Mouse (Mus musculus): Measurements from ENCODE around the gene Dnase2a. TPM values are rescaled to one million over a fixed set of nuclear protein-coding genes. Genes with fewer than 3 reads are reported as not detected.
"Not testable (repeated sequence)": the region's sequence is repeated elsewhere in the genome, so short reads cannot be mapped to it uniquely, and the experiment has no call there.

The Dnase2a gene
- polyA plus RNA-seq, 1 experiment, result 9.0 TPM

DNA sequence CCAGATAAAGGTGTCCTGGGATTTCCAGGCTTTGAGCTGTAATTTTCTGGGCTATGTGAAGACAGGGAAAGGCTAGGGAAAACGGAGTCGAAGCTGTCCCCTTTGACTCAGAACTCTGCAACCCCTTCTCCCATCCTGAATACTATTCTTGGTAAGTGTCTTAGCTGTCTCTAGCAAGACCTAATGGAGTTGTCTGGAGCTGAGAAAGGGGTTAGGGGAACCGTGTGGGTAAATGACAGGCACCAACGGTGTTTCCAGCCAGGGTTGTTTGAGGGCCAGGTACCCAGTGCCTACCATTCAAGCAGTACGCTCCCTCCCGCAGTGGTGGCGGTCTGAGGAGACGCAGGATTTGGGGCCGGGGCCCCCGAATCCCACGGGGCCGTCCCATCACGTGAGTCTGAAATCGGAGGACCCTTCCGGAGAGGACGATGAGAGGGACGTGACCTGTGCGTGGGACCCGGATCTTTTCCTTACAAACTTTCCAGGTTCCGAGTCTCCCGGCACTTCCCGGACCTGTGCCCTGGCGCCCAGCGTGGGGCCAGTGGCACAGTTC, 5.9 kb upstream of the Dnase2a start:
- TF ChIP-seq FOSL1 (IDR thresholded peaks at IDR 0.05; ENCODE audit: insufficient read depth, low read length, poor library complexity, severe bottlenecking) (no peak), CEBPB (IDR thresholded peaks at IDR 0.05; ENCODE audit: low read depth) (no peak), MYOD1 (IDR thresholded peaks at IDR 0.05; ENCODE audit: control insufficient read depth, insufficient read length, low read depth) (no peak), USF1 (IDR thresholded peaks at IDR 0.05; ENCODE audit: low read depth) (no peak), MAX (IDR thresholded peaks at IDR 0.05) (no peak), MYOG (IDR thresholded peaks at IDR 0.05; ENCODE audit: control insufficient read depth, extremely low read depth, insufficient read length) (no peak), CTCF (IDR thresholded peaks at IDR 0.05; ENCODE audit: control insufficient read depth, insufficient read depth, insufficient read length) (no peak)
- peak overlapping the region; percentile 31 for H3K4me3 ChIP-seq (ENCODE audit: insufficient read depth, poor library complexity, severe bottlenecking)
- peaks cover 8% of the 10 kb centered on the region for H3K27me3 ChIP-seq (ENCODE audit: control insufficient read depth, insufficient read depth, insufficient read length)
- H3K79me2 ChIP-seq (ENCODE audit: control insufficient read depth, insufficient read depth), result no peaks in the 10 kb centered on the region
- no peaks in the 10 kb centered on the region for H3K79me3 ChIP-seq (ENCODE audit: low read depth)
- H3K36me3 ChIP-seq (ENCODE audit: control insufficient read depth, insufficient read depth), result no peaks in the 10 kb centered on the region
- H3ac ChIP-seq (ENCODE audit: control insufficient read depth, insufficient read length, low read depth), result peak overlapping the region; percentile 52

DNA sequence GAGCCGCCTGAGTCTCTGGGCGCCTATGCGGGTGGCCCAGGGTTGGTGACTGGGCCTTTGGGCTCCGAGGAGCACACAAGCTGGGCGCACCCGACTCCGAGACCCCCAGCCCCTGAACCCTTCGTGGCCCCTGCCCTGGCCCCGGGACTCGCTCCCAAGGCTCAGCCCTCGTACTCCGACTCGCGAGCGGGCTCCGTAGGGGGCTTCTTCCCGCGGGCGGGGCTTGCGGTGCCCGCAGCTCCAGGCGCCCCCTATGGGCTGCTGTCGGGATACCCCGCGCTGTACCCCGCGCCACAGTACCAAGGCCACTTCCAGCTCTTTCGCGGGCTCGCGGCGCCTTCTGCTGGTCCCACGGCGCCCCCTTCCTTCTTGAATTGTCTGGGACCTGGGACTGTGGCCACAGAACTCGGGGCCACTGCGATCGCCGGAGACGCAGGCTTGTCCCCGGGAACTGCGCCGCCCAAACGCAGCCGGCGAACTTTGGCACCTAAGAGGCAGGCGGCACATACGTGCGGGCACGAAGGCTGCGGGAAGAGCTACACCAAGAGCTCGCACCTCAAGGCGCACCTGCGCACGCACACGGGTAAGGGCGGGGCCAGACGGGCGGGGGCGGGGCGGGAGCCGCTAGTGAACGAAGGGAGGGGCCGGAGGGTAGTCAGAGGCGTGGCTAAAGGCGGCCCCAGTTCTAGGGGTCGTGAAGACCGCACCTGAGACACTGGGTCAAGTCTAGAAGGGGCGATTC, 5.3 kb upstream of the Dnase2a start:
- peak overlapping the region; percentile 59 for H3ac ChIP-seq (ENCODE audit: control insufficient read depth, insufficient read length, low read depth)

GRCm38 (mm10) chr8:84904351-84904750, 4.0 kb upstream of the Dnase2a start:
- H3K79me2 ChIP-seq (ENCODE audit: control insufficient read depth, insufficient read depth), result no peaks in the 10 kb centered on the region
- no peak overlapping the region for H3K4me3 ChIP-seq (ENCODE audit: insufficient read depth, poor library complexity, severe bottlenecking)
- no peaks in the 10 kb centered on the region for H3K36me3 ChIP-seq (ENCODE audit: control insufficient read depth, insufficient read depth)
- no peak overlapping the region for H3ac ChIP-seq (ENCODE audit: control insufficient read depth, insufficient read length, low read depth)
- TF ChIP-seq CTCF (IDR thresholded peaks at IDR 0.05; ENCODE audit: control insufficient read depth, insufficient read depth, insufficient read length), result no peak
- no peak for TF ChIP-seq FOSL1 (IDR thresholded peaks at IDR 0.05; ENCODE audit: insufficient read depth, low read length, poor library complexity, severe bottlenecking)
- TF ChIP-seq USF1 (IDR thresholded peaks at IDR 0.05; ENCODE audit: low read depth), result no peak
- TF ChIP-seq MYOD1 (IDR thresholded peaks at IDR 0.05; ENCODE audit: control insufficient read depth, insufficient read length, low read depth), result no peak
- no peak for TF ChIP-seq CEBPB (IDR thresholded peaks at IDR 0.05; ENCODE audit: low read depth)
- TF ChIP-seq MAX (IDR thresholded peaks at IDR 0.05), result no peak
- TF ChIP-seq MYOG (IDR thresholded peaks at IDR 0.05; ENCODE audit: control insufficient read depth, extremely low read depth, insufficient read length), result no peak
- H3K79me3 ChIP-seq (ENCODE audit: low read depth), result no peaks in the 10 kb centered on the region
- peaks cover 5% of the 10 kb centered on the region for H3K27me3 ChIP-seq (ENCODE audit: control insufficient read depth, insufficient read depth, insufficient read length)

More for the DNA sequence above, 5.3 kb upstream of the Dnase2a start:
- TF ChIP-seq MAX (IDR thresholded peaks at IDR 0.05), result no peak
- no peak for TF ChIP-seq CEBPB (IDR thresholded peaks at IDR 0.05; ENCODE audit: low read depth)
- no peak for TF ChIP-seq MYOG (IDR thresholded peaks at IDR 0.05; ENCODE audit: control insufficient read depth, extremely low read depth, insufficient read length)
- no peak for TF ChIP-seq MYOD1 (IDR thresholded peaks at IDR 0.05; ENCODE audit: control insufficient read depth, insufficient read length, low read depth)
- TF ChIP-seq USF1 (IDR thresholded peaks at IDR 0.05; ENCODE audit: low read depth), result no peak
- no peak for TF ChIP-seq FOSL1 (IDR thresholded peaks at IDR 0.05; ENCODE audit: insufficient read depth, low read length, poor library complexity, severe bottlenecking)
- TF ChIP-seq CTCF (IDR thresholded peaks at IDR 0.05; ENCODE audit: control insufficient read depth, insufficient read depth, insufficient read length), result peak; percentile 97
- H3K79me3 ChIP-seq (ENCODE audit: low read depth), result no peaks in the 10 kb centered on the region
- H3K79me2 ChIP-seq (ENCODE audit: control insufficient read depth, insufficient read depth), result no peaks in the 10 kb centered on the region
- peak overlapping the region; percentile 31 for H3K4me3 ChIP-seq (ENCODE audit: insufficient read depth, poor library complexity, severe bottlenecking)
- peaks cover 8% of the 10 kb centered on the region for H3K27me3 ChIP-seq (ENCODE audit: control insufficient read depth, insufficient read depth, insufficient read length)
- H3K36me3 ChIP-seq (ENCODE audit: control insufficient read depth, insufficient read depth), result no peaks in the 10 kb centered on the region

GRCm38 (mm10) chr8:84907037-84907436, 1.3 kb upstream of the Dnase2a start:
- no peak overlapping the region for H3K4me3 ChIP-seq (ENCODE audit: insufficient read depth, poor library complexity, severe bottlenecking)
- no peaks in the 10 kb centered on the region for H3K79me3 ChIP-seq (ENCODE audit: low read depth)
- H3K36me3 ChIP-seq (ENCODE audit: control insufficient read depth, insufficient read depth), result no peaks in the 10 kb centered on the region
- no peaks in the 10 kb centered on the region for H3K79me2 ChIP-seq (ENCODE audit: control insufficient read depth, insufficient read depth)
- H3K27me3 ChIP-seq (ENCODE audit: control insufficient read depth, insufficient read depth, insufficient read length), result no peaks in the 10 kb centered on the region
- no peak for TF ChIP-seq CEBPB (IDR thresholded peaks at IDR 0.05; ENCODE audit: low read depth)
- TF ChIP-seq FOSL1 (IDR thresholded peaks at IDR 0.05; ENCODE audit: insufficient read depth, low read length, poor library complexity, severe bottlenecking), result no peak
- TF ChIP-seq MYOG (IDR thresholded peaks at IDR 0.05; ENCODE audit: control insufficient read depth, extremely low read depth, insufficient read length), result no peak
- no peak for TF ChIP-seq MYOD1 (IDR thresholded peaks at IDR 0.05; ENCODE audit: control insufficient read depth, insufficient read length, low read depth)
- TF ChIP-seq USF1 (IDR thresholded peaks at IDR 0.05; ENCODE audit: low read depth), result no peak
- TF ChIP-seq MAX (IDR thresholded peaks at IDR 0.05), result no peak
- TF ChIP-seq CTCF (IDR thresholded peaks at IDR 0.05; ENCODE audit: control insufficient read depth, insufficient read depth, insufficient read length), result no peak
- H3ac ChIP-seq (ENCODE audit: control insufficient read depth, insufficient read length, low read depth), result no peak overlapping the region

DNA sequence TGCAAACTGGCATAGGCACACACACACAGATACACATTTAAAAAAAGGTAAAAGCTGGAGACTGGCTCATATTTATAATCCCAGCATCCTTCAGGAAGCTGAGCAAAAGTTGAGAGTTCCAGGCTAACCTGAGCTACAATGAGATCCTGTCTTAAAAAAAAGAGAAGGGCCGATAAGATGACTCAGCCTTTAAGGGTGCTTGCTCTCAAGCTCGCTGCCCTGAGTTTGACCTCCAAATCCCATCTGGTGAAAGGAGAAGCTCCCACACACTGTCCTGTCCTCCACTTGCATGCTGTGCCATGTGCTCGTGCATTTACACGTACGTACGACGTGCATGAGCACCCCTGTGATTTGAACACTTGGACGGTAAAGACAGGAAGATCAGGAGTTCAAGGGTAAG, 867 bp upstream of the Dnase2a start:
- H3K36me3 ChIP-seq (ENCODE audit: control insufficient read depth, insufficient read depth), result no peaks in the 10 kb centered on the region
- H3K27me3 ChIP-seq (ENCODE audit: control insufficient read depth, insufficient read depth, insufficient read length), result no peaks in the 10 kb centered on the region
- no peak for TF ChIP-seq FOSL1 (IDR thresholded peaks at IDR 0.05; ENCODE audit: insufficient read depth, low read length, poor library complexity, severe bottlenecking)
- TF ChIP-seq MAX (IDR thresholded peaks at IDR 0.05), result no peak
- TF ChIP-seq CTCF (IDR thresholded peaks at IDR 0.05; ENCODE audit: control insufficient read depth, insufficient read depth, insufficient read length), result no peak
- TF ChIP-seq CEBPB (IDR thresholded peaks at IDR 0.05; ENCODE audit: low read depth), result no peak
- no peak for TF ChIP-seq MYOG (IDR thresholded peaks at IDR 0.05; ENCODE audit: control insufficient read depth, extremely low read depth, insufficient read length)
- no peak for TF ChIP-seq USF1 (IDR thresholded peaks at IDR 0.05; ENCODE audit: low read depth)
- TF ChIP-seq MYOD1 (IDR thresholded peaks at IDR 0.05; ENCODE audit: control insufficient read depth, insufficient read length, low read depth), result no peak
- no peak overlapping the region for H3ac ChIP-seq (ENCODE audit: control insufficient read depth, insufficient read length, low read depth)
- H3K79me2 ChIP-seq (ENCODE audit: control insufficient read depth, insufficient read depth), result no peaks in the 10 kb centered on the region
- no peaks in the 10 kb centered on the region for H3K79me3 ChIP-seq (ENCODE audit: low read depth)
- no peak overlapping the region for H3K4me3 ChIP-seq (ENCODE audit: insufficient read depth, poor library complexity, severe bottlenecking)

- not testable (repeated sequence) for H3K79me3 ChIP-seq (ENCODE audit: low read depth); H3K36me3 ChIP-seq (ENCODE audit: control insufficient read depth, insufficient read depth); H3K79me2 ChIP-seq (ENCODE audit: control insufficient read depth, insufficient read depth); H3K27me3 ChIP-seq (ENCODE audit: control insufficient read depth, insufficient read depth, insufficient read length); H3ac ChIP-seq (ENCODE audit: control insufficient read depth, insufficient read length, low read depth)
- peak overlapping the region; percentile 31 for H3K4me3 ChIP-seq (ENCODE audit: insufficient read depth, poor library complexity, severe bottlenecking)
These were observed 381 bp upstream of the Dnase2a start for GRCm38 (mm10) chr8:84907979-84908378.
